Mouse (Mus musculus) adrenal gland, adult 8-10 months (tissue): ENCODE data around the gene B9d2. TPM values are rescaled to one million over a fixed set of nuclear protein-coding genes. Genes with fewer than 3 reads are reported as not detected.
A peak's percentile ranks its signal among the peaks of the same experiment; 100 is the strongest.
"Not testable (repeated sequence)": the region's sequence is repeated elsewhere in the genome, so short reads cannot be mapped to it uniquely, and the experiment has no call there.

Experiments used
- DNase-seq: peaks from one replicate; pipeline ENCODE4 v3.0.0; 2022
- total RNA-seq, 4 experiments: library from RNA; stranded (reverse); gene quantifications; 2 replicates each; pipeline ENCODE4 v1.2.4; 2022

B9d2 gene
- total RNA-seq, 4 experiments from 2014 or later, result 17.7 to 27.0 (median 21.4) TPM

DNA sequence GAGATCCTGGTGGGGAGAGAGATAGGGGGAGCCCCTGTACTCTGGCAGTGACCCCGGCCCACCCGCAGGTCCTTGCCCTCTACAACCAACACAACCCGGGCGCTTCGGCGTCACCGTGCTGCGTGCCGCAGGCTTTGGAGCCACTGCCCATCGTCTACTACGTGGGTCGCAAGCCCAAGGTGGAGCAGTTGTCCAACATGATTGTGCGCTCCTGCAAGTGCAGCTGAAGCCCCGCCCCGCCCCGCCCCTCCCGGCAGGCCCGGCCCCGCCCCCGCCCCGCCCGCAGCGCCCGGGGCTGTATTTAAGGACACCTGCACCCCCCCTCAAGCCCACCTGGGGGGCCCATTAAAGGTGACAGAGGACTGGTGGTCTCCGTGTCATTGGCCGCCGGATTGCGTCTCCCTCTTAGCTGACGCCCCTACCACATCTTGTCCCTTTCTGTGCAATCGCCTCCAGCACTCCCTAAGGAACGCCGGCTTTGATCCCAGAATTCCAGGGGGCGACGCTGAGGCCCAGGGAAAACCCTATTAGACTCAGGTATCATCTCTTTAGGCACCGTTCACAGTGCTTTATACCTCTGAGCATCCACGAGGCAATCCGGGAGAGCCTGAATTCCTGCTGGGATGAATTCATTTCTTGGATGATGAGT, 24.3 kb downstream of the B9d2 start:
- DNase-seq, result no peak

DNA sequence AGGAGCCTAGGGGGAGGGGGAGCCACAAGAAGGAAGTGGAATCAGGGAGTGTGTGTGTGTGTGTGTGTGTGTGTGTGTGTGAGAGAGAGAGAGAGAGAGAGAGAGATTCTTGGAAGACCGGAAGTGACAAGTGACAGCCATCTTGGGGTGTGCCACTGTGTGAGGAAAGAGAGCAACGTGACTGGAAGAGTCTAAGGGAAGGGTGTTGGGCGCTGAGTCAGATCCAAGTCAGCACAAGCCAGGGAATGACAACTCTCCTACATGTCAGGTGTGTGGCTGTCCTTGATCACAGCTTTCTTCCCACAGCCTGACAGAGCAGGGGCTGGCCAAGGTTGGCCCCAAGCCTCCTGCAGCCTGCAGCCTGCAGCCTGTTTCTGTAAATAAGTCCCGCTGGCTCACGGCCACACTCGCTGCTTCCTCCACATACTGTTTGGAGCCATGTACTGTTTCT, 25.2 kb downstream of the B9d2 start:
- no peak for DNase-seq

DNA sequence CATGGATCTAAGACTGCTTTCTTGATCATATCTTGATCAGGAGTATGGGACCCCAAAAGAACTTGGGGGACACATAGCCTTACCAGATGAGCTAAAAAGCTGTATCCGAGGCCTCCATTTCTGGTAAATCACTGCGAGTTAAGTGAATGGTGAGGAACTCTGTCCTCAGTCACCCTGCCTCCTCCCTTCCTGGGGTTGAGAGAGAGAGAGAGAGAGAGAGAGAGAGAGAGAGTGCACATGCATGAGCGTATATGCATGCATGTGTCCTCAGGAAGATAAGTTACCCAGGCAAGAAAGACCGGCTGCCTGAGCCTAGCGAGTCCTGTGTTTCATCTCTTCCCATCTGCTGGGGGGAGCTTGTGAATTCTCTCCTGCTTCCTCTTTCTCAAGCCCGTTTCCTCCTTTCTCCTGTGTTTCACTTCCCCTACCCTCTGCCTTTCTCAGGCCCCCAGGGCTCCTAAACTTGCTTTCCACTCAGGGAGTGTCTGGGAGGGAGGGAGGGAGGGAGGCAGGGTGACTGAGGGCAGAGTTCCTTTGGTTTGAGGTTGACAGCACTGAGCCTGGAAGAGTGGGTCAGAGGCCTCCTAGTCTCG, 26.1 kb downstream of the B9d2 start:
- DNase-seq, result no peak

DNA sequence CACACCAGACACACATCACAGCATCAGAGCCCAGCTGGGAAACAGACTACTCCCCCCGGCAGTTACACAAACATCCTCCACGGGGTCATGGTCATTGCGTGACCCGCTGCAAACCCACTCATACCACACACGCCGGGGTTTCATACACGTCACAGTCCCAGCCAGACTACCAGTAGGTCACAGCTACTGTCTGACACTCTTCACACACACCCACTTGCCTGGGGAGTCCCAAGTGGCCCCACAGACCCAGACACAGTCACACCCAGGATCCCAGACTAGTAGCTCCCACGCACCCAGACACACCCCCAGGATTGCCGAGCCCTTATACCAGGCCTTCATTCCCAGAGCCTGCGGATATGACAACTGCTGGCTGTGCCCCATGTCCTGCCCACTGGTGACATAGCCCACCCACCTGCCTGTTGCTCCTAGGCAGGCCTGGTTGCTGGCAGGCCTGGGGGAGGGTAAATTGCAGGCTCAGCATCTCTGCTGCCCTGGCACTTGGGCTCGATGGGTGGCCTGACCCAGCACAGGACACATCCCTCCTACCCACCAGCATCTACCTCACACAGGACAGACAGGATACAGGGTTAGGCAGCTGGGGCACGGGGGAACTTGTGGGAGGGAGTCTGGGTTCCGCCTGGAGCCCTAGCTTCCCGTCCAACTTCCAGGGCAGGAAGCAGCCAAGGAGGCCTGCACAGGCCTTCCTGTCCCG, 27.2 kb downstream of the B9d2 start:
- no peak for DNase-seq

DNA sequence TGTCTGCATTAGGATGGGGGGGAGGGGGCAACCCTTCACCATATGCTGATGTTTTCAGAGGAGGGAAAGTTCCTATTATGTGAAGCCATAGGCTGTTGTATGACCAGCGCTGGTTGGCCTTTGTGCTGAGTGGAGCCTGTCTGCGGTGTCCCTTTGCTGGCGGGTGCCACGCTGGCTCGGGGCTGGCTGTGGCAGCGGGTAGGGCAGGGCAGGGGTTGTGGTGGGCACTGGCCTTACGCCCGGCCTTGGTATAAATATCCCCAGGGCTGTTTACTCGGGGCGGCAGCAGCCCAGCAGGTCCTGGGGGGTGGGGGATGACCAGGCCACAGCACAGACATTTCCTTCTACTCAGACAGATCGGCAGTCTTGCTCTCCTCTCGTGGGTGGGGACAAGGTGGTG, 29.4 kb downstream of the B9d2 start:
- DNase-seq, result no peak

DNA sequence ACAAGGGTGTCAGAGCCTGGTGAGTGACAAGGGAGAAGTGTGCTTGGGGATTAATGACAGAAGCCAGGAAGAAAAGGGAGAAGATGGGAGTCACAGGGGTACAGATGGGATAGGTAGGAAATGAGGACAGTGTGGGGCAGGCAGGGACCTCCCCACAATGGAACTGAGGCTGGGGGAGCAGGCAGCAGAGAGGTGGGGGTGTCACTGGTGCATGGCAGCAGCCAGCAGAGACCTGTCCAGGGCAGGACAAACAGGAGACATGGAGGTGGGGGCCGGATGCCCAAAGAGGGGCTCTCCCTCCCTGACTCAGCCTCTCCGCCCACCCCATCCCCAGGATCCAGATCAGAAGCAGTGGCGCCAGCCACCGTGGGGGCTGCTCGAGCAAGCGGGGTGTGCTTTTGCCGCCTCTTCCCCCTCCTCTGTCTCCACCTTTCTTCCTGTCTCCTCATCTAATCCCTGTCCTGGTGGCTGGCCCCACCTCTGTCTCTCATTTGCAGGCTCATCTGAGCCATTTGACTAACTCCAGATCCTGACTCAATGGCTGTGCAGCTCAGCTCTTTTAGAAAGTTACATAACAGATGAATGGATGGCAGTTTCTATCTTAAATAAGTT, 30.0 kb downstream of the B9d2 start:
- DNase-seq, result no peak

DNA sequence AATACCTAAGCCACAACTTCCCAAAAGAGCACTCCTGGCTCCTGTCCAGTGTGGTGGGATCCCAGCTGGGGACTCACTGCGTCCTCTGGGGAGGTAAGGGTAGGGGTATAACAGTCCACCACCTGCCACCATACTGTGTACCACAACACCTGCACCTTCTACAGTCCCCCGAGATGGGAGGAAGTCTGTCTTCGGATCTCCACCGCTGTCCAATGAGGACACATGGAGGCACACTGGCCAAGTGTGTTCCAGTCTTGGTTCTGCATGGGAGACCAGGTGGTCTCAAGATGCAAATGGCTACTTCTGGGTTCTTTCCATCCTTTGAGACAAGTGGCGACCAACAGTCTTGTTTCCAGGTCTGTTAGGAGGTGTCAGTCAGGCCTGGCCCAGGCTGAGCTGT, 30.6 kb downstream of the B9d2 start:
- DNase-seq, result no peak

DNA sequence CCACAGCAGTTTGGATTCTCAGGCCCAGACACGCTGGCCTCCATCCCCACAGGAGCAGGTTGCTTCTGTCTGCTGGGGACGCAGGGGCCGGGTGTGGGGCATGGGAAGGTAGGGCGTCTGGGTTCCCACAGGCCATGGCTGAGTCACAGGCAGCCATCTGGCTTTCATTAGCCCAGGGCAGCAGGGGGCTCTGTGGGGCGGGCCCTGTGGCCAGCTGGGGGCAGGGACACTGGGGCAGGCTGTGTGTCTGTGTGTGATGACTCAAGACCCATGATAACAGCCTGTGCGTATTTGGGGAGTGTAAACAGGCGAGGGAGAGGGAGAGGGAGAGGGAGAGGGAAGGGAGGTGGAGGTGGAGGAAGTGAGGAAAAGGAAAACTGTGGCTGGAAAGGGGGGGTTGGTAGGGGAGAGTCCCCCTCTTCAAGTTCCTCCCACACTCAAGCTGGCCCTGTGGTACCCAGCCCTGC, 31.2 kb downstream of the B9d2 start:
- DNase-seq, result no peak

DNA sequence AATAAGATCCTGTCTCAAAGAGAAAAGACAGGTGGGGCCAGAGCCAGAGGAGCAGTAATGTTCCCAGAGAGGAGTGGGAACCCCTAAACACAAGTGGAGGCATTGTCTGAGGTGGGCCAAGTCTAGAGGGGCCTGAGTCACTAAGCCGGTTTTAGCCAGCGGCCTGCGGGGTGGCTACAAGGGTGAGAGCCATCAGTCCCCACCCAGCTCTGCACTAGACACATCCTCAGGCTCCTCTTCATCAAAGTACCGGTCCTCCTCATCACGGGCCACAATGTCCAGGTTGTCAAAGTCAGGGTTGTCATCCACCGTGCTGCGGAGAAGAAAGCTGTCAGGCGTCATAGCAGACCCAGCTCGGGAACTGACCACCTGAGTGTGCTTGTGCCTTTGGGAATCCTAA, 32.2 kb downstream of the B9d2 start:
- DNase-seq, result no peak

DNA sequence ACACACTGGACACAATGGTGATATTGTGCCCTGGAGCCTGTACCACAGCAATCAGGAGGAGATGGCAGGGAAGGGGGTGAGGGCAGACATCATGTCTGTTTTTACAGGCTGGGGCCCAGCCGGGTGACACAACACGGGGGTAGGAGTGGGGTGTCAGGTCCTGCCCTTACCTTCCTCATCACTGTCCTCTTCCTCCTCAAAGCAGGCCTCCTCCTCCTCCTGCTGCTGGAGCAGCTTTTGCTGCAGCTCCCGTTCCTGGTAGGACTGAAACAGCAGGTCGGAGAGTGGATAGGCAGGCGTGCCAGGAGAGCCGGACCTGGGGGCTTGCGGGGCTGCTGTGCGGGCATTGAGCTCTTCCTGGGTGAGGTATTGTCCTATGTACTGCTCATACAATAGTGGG, 34.0 kb downstream of the B9d2 start:
- DNase-seq, result no peak

DNA sequence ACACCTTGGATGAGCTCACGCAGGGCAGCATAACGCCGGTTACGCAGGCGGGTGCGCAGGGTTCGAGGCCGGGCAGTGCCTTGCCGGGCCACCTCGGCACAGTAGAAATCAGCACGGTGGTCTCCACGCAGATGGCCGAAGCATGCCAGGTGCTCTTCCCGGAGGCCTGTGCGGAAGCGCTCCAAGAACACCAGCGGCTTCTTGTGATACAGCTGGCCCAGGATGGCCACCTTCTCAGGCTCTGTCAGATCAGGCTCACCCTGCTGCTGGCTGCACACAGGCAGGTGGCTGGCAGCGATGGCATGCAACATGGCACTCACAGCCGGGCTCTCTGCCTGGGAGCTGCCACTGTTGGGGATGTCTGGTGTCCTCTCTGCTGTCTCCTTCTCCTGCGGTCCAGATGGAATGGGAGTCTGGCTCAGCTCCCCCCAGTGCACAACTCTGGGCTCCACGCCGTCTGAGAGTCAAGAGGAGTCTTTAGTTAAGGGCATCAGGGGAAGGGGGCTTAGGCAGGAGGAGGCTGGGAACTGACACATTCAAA, 35.2 kb downstream of the B9d2 start:
- DNase-seq, result no peak

DNA sequence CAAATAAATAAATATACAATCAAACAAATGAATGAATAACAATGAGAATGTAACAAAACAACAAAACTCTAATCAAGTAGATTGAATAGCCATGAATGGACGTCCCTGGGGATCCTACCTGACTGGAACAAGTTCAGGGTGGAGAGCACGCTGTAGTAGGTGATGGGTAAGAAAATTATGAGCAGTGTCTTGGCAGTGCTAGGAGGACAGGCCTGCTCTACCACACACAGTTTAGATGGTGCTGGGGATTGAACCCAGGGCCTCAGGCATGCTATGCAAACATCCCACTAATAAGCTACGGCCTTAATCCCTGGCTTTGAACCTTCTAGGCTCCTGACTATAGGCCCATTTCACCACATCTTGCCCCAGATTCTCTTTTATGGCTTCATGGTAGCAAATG, 36.9 kb downstream of the B9d2 start:
- no peak for DNase-seq

DNA sequence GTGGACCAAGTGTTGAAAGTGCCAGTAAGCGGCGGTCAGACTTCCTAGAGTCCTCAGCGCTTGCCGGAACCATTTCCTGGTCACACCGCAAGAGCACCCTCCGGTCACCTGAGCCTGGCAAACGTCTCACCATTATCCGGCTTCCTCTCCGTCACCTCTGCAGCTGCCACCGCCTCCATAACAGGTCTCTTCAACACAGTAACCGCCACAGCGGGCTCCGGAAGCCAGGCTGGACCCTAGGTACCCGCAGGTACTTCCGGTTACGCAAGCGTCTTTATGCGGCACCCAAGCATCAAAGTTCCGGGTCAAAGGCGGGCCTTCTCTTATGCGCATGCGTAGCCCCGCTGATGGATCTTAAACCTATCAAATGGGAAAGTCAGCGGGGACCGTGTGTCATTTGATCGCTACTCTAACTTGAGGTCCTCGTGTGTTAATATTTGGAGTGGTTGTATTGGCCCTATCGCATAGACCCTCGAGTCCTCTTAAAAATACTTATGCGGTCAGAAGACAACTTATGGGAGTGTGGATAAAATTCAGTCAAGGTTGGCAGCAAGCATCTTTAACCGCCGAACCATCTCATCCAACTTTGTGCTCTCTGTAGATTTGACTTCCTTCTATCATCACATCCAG, 38.3 kb downstream of the B9d2 start, which contains the start of gene Ccdc97:
Ccdc97 (minus strand) TSS at position 301 of the 630 bp plus-strand sequence.
- DNase-seq, result peak; percentile 92

DNA sequence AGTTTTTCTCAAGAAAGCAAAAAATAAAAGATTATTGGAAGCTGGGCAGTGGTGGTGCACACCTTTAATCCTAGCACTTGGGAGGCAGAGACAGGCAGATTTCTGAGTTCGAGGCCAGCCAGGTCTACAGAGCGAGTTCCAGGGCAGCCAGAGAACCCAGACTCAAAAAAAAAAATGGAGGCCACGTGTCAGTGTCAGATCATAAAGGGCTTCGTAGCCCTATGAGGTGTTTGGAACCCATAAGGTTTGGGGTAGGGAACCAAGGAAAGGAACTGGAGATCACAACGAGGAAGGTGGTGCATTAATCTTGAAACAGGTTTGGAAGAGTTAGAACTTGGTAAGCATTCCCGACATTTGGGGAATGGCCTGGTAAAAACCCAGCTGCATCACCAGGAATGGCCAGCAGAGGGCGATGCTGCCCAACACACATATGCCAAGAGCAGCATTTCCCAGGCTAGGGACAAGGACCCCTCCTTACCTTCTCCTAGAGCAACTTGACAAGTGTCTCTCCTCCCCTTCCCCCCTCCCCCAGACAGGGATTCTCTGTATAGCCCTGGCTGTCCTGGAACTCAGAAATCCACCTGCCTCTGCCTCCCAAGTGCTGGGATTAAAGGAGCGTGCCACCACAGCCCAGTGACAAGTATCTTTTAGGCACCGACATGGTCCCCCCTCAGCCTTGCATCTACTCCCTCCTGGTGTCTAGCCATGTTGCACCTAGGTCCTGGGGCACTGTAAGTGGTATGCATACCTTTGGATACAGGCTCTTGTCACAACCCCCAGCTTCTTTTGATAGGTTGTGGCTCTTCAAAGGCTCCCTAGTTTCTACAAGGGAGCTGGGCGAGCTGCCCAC, 39.4 kb downstream of the B9d2 start:
- peak; percentile 56 for DNase-seq

DNA sequence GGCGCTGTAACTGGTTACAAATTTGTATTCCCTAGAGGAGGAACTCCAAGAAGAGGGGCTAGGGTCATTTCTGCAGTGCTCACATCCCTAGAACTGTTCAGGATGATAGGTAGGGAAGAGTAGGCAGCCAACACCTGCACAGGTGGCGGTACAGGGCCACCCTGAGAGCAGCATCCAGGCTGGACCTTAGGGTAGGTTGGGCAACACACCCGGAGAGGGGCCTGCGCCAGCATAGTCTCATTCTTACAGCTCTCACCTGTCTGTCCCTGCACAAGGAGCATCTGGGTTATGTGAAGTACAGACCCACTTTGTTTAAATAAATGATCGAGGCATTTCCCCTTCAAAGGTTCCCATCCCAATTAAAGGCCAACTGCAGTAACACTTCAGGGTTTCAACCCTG, 40.2 kb downstream of the B9d2 start:
- DNase-seq, result no peak

DNA sequence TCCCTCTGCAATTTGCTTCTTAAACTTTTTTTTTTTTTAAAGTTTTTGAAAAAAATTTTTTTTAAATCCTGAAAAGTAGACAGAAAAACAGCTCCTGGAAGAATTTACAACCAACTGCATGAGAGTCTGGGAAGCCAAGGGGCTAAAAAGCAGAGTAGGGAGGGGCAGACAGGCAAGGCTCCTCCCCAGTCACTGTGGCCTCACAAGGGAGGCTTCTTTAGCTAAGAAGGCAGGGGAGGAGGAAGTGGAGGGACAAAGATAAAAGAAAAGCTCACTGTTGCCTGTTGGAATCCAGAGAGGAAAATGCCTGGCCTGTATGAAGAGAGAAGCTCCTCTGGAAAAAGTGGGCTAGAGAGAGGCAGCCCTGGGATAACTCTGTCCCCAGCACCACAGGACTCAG, 41.2 kb downstream of the B9d2 start:
- not testable (repeated sequence) for DNase-seq

DNA sequence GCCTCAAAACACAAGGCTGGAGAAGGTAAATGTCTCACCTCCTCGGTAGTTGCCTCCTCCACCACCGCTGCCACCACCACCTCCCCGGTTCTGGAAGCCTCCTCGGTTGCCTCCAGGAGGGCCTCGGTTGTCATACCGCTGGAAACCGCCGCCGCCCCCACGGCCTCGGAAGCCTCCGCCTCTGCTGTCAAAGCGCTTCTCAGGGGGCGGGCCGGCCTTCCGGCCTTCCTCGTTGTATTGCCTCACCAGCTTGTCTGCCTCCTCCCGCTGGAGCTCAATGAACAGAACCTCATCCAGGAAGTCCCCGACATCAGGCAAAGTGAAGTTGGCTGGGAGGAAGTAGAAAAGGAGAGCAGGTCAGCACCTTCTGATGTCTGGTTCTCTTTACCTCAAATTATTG, 45.3 kb downstream of the B9d2 start:
- no peak for DNase-seq

DNA sequence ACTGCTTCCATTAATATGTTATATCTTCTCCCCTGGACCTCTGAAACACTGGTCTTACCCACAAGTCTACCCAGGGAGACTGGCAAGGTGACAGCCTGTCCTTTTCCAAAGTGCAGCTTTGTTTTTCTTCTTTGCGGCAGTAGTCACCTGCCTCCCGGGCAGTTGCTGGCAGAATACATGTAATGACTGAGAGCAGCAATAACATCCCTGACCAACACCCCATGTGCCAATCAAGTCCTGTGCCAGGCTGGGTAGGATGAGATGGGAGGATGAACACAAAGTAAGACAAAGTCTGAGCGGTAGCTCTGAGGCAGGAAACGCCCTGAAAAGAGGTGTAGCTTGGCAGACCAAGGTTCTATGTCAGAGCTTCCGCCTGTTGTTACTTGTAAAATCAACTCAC, 47.2 kb downstream of the B9d2 start:
- no peak for DNase-seq

DNA sequence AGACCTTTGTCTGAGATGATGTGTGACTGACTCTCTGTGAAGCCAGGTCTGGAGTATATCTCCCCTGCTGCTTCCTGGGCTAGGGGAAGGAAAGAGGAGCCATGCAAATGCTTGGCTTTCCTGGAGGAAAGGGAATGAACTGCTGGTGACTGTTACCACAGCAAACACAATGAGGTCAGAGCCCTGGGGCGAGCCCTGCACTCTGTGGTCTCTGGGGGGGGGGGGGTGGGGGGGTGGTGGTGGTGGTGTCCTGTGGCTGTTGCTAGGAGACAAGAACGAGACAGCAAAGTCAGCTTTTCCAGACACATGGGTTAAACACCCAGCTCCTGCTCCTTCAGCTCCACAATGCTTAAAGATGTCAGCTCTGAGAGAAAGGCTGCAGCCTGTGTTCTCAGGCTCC, 48.8 kb downstream of the B9d2 start:
- DNase-seq, result no peak

DNA sequence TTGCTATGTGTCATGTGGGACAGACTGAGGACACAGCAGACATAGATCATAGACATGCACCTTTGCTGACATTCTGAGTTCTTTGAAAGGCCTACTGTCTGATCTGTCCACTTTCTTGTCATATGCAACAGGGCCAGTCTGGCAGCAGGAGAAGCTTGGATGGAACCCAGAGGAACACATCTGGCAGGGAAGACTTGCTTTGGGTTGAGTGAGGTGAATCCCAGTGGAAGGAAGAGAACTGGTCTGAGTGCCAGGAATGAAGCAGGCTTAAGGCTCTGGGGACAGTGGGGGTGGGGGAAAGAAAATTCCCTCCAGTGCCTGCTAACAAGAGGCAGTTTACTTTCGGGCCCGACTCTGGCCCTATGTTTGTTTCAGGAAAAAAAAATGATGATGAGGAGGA, 49.3 kb downstream of the B9d2 start:
- no peak for DNase-seq

DNA sequence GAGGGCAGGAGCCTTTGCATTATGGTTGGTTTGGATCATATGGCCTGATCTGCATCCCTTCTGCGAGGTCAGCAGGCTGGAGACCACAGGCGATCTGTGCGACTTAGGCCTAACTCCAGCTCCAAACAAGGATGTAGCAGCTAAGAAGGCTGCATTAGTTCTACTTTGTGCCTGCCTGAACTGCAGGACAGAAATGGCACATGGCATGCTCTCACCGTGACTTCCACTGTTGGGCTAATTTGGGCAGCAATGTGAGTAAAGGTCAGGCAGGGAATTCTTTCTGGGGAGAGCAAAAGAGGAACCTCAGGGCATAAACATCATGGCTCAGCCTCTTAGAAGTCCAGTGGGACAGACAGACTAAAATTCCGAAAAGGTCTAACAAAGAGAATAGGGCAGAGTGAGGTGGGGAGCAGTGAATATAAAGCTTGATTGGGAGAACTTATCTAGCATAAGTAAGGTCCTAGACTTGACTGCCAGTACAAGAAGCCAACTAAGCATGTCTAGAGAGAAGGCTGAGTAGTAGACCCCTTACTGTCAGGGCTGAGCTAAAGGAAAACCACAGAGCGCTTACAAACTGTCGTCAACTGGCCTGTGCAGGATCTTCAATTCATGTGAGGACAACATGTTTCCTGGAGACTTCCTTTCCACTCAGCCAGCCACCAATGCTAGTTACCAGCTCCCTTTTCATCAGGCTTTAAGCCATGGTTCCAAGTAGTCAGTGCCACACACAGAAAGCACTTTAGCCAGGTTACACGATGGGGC, 50.9 kb downstream of the B9d2 start:
- no peak for DNase-seq
